Mouse (Mus musculus): ENCODE data around the gene Cd151.

- TF ChIP-seq CTCF (IDR thresholded peaks at IDR 0.05; ENCODE audit: extremely low read depth, insufficient read length, insufficient replicate concordance, low read depth, low read length) (no peak), POLR2A (IDR thresholded peaks at IDR 0.05; ENCODE audit: low read depth, low read length) (peak; percentile 93)
These were observed 12.1 kb upstream of the Cd151 start, which contains the start of gene Pnpla2 for GRCm38 (mm10) chr7:141454967-141455551.

Measured in small intestine, adult 2 months (tissue).